Mouse (Mus musculus): ENCODE data around the gene Grrp1. TPM values are rescaled to one million over a fixed set of nuclear protein-coding genes. Genes with fewer than 3 reads are reported as not detected.

Gene Grrp1
- polyA plus RNA-seq, 1 experiment from 2014 or later: 9.5 TPM

- Histone ChIP-seq H3K9me3 (replicated peaks) (no peaks in the 10 kb centered on the region), H3K27me3 (ENCODE audit: low read depth, poor library complexity, severe bottlenecking) (no peaks in the 10 kb centered on the region), H3K4me1 (peaks cover 5% of the 10 kb centered on the region), H3K4me3 (no peak overlapping the region), H3K36me3 (no peaks in the 10 kb centered on the region), H3K27ac (replicated peaks) (no peak overlapping the region)
- WGBS: 77% methylated on average over 11 of the region's 11 CpGs
- no peak for DNase-seq (ENCODE audit: low spot score)
Observed at GRCm38 (mm10) chr4:134222793-134223600, 30.9 kb downstream of the Grrp1 start.

GRCm38 (mm10) chr4:134206488-134207053, 47.3 kb downstream of the Grrp1 start:
- peaks cover 5% of the 10 kb centered on the region; the same call in 1 of the 2 replicates for H3K4me1 ChIP-seq
- H3K27ac ChIP-seq (replicated peaks): no peak overlapping the region
- no peak for DNase-seq (ENCODE audit: low spot score)
- H3K36me3 ChIP-seq: no peaks in the 10 kb centered on the region
- 68% methylated on average over 6 of the region's 6 CpGs for WGBS
- no peaks in the 10 kb centered on the region for H3K9me3 ChIP-seq (replicated peaks)
- no peak overlapping the region for H3K4me3 ChIP-seq
- H3K27me3 ChIP-seq (ENCODE audit: low read depth, poor library complexity, severe bottlenecking): no peaks in the 10 kb centered on the region

GRCm38 (mm10) chr4:134203340-134203896, 50.5 kb downstream of the Grrp1 start:
- Histone ChIP-seq H3K4me3 (no peak overlapping the region), H3K36me3 (no peaks in the 10 kb centered on the region), H3K4me1 (peaks cover 5% of the 10 kb centered on the region; the same call in 1 of the 2 replicates), H3K27ac (replicated peaks) (no peak overlapping the region), H3K9me3 (replicated peaks) (no peaks in the 10 kb centered on the region), H3K27me3 (ENCODE audit: low read depth, poor library complexity, severe bottlenecking) (no peaks in the 10 kb centered on the region)
- WGBS: 91% methylated on average over 17 of the region's 17 CpGs
- DNase-seq (ENCODE audit: low spot score): no peak

- H3K36me3 ChIP-seq: no peaks in the 10 kb centered on the region
- no peak for DNase-seq (ENCODE audit: low spot score)
- no peaks in the 10 kb centered on the region for H3K27me3 ChIP-seq (ENCODE audit: low read depth, poor library complexity, severe bottlenecking)
- no peaks in the 10 kb centered on the region for H3K9me3 ChIP-seq (replicated peaks)
- WGBS: 97% methylated on average over 4 of the region's 4 CpGs
- H3K4me1 ChIP-seq: peaks cover 5% of the 10 kb centered on the region; the same call in 1 of the 2 replicates
- no peak within 1 kb of the TSS for H3K4me3 ChIP-seq
- H3K27ac ChIP-seq (replicated peaks): no peak within 1 kb of the TSS
Observed at GRCm38 (mm10) chr4:134202904-134203303, 51.0 kb downstream of the Grrp1 start, which contains the start of gene Gm7534. TSS of gene Gm7534 (minus strand) at chr4:134203004.

Other genes starting within 250 kb of the Grrp1 start
- gene Lin28a, start 235.3 kb downstream of the Grrp1 start, polyA plus RNA-seq (2016; fragmentation: Nextera tagmentation; extraction: Ambion mirVana): 16.9 and 29.2 TPM in 2 replicates
- not detected in 2 replicates for gene Zfp683, start 200.3 kb downstream of the Grrp1 start, polyA plus RNA-seq (2016; fragmentation: Nextera tagmentation; extraction: Ambion mirVana)
- 2.0 TPM in 2 replicates for gene Crybg2, start 193.3 kb downstream of the Grrp1 start, polyA plus RNA-seq (2016; fragmentation: Nextera tagmentation; extraction: Ambion mirVana)
- 5.1 TPM in 2 replicates for gene Cd52, start 159.0 kb downstream of the Grrp1 start, polyA plus RNA-seq (2016; fragmentation: Nextera tagmentation; extraction: Ambion mirVana)
- 4.8 and 6.5 TPM in 2 replicates for gene Ubxn11, start 151.5 kb downstream of the Grrp1 start, polyA plus RNA-seq (2016; fragmentation: Nextera tagmentation; extraction: Ambion mirVana)
- gene Sh3bgrl3, start 125.3 kb downstream of the Grrp1 start, polyA plus RNA-seq (2016; fragmentation: Nextera tagmentation; extraction: Ambion mirVana): 302 and 324 TPM in 2 replicates
- gene Cep85, start 67.0 kb downstream of the Grrp1 start, polyA plus RNA-seq (2016; fragmentation: Nextera tagmentation; extraction: Ambion mirVana): 33.7 and 35.9 TPM in 2 replicates
- gene Gm7534, start 51.1 kb downstream of the Grrp1 start, polyA plus RNA-seq (2016; fragmentation: Nextera tagmentation; extraction: Ambion mirVana): not detected in 2 replicates
- gene Catsper4, start 26.7 kb downstream of the Grrp1 start, polyA plus RNA-seq (2016; fragmentation: Nextera tagmentation; extraction: Ambion mirVana): not detected in 2 replicates
- 0.22 and 0.35 TPM in 2 replicates for gene Cnksr1, start 15.7 kb downstream of the Grrp1 start, polyA plus RNA-seq (2016; fragmentation: Nextera tagmentation; extraction: Ambion mirVana)
- 0.25 and 1.0 TPM in 2 replicates for gene E130218I03Rik, start 10.4 kb downstream of the Grrp1 start, polyA plus RNA-seq (2016; fragmentation: Nextera tagmentation; extraction: Ambion mirVana)
- gene Zfp593, start 8.5 kb downstream of the Grrp1 start, polyA plus RNA-seq (2016; fragmentation: Nextera tagmentation; extraction: Ambion mirVana): 19.4 and 22.9 TPM in 2 replicates
- 0.20 TPM in 1 of 2 replicates, not detected in the other for gene Gm30191, start 7.2 kb downstream of the Grrp1 start, polyA plus RNA-seq (2016; fragmentation: Nextera tagmentation; extraction: Ambion mirVana)
- gene Pdik1l, start 33.8 kb upstream of the Grrp1 start, polyA plus RNA-seq (2016; fragmentation: Nextera tagmentation; extraction: Ambion mirVana): 21.6 and 23.8 TPM in 2 replicates
- 0.36 and 0.87 TPM in 2 replicates for gene Trim63, start 61.0 kb upstream of the Grrp1 start, polyA plus RNA-seq (2016; fragmentation: Nextera tagmentation; extraction: Ambion mirVana)
- gene Slc30a2, start 89.1 kb upstream of the Grrp1 start, polyA plus RNA-seq (2016; fragmentation: Nextera tagmentation; extraction: Ambion mirVana): 0.10 TPM in 1 of 2 replicates, not detected in the other
- 0.23 and 0.39 TPM in 2 replicates for gene Extl1, start 129.7 kb upstream of the Grrp1 start, polyA plus RNA-seq (2016; fragmentation: Nextera tagmentation; extraction: Ambion mirVana)
- gene Pafah2, start 142.2 kb upstream of the Grrp1 start, polyA plus RNA-seq (2016; fragmentation: Nextera tagmentation; extraction: Ambion mirVana): 7.2 and 8.9 TPM in 2 replicates
- 2,607 and 3,209 TPM in 2 replicates for gene Stmn1, start 214.2 kb upstream of the Grrp1 start, polyA plus RNA-seq (2016; fragmentation: Nextera tagmentation; extraction: Ambion mirVana)
- 3.5 and 3.6 TPM in 2 replicates for gene Paqr7, start 242.6 kb upstream of the Grrp1 start, polyA plus RNA-seq (2016; fragmentation: Nextera tagmentation; extraction: Ambion mirVana)

All from midbrain, embryonic 10.5 days (tissue).